Mouse (Mus musculus): ENCODE data around the gene Cd2bp2. TPM values are rescaled to one million over a fixed set of nuclear protein-coding genes. Genes with fewer than 3 reads are reported as not detected.
"Not testable (repeated sequence)": the region's sequence is repeated elsewhere in the genome, so short reads cannot be mapped to it uniquely, and the experiment has no call there.

Gene Cd2bp2
- polyA plus RNA-seq, 1 experiment from 2014 or later, result 21.5 TPM

GRCm38 (mm10) chr7:127187351-127187750 is 8.5 kb downstream of the Cd2bp2 start:
- H3K4me1 ChIP-seq (replicated peaks), result peaks cover 33% of the 10 kb centered on the region
- no peaks in the 10 kb centered on the region for H3K9me3 ChIP-seq (replicated peaks)
- no peak overlapping the region for H3K4me2 ChIP-seq
- no peaks in the 10 kb centered on the region for H3K27me3 ChIP-seq
- WGBS (ENCODE audit: insufficient replicate concordance), result 69% methylated on average over 10 of the region's 10 CpGs
- peaks cover 13% of the 10 kb centered on the region for H3K36me3 ChIP-seq (replicated peaks)
- H3K27ac ChIP-seq (replicated peaks), result no peak overlapping the region
- no peak overlapping the region for H3K4me3 ChIP-seq (replicated peaks)
- ATAC-seq (ENCODE audit: insufficient read depth), result no peak
- H3K9ac ChIP-seq, result no peak overlapping the region

GRCm38 (mm10) chr7:127185601-127186000 is 10.2 kb downstream of the Cd2bp2 start:
- H3K4me3 ChIP-seq (replicated peaks), result no peak overlapping the region
- H3K9me3 ChIP-seq (replicated peaks), result no peaks in the 10 kb centered on the region
- no peaks in the 10 kb centered on the region for H3K27me3 ChIP-seq
- no peak for ATAC-seq (ENCODE audit: insufficient read depth)
- 47% methylated on average over 3 of the region's 3 CpGs for WGBS (ENCODE audit: insufficient replicate concordance)
- H3K27ac ChIP-seq (replicated peaks), result no peak overlapping the region
- no peak overlapping the region for H3K4me2 ChIP-seq
- no peak overlapping the region for H3K9ac ChIP-seq
- no peaks in the 10 kb centered on the region for H3K36me3 ChIP-seq (replicated peaks)
- peaks cover 44% of the 10 kb centered on the region for H3K4me1 ChIP-seq (replicated peaks)

- Histone ChIP-seq H3K9ac (no peak overlapping the region), H3K27me3 (no peaks in the 10 kb centered on the region), H3K4me3 (replicated peaks) (no peak overlapping the region), H3K4me2 (no peak overlapping the region), H3K27ac (replicated peaks) (0 out of 2 replicates have a peak overlapping the region, but pooled peaks have one; percentile 77), H3K36me3 (replicated peaks) (no peaks in the 10 kb centered on the region), H3K4me1 (replicated peaks) (peaks cover 49% of the 10 kb centered on the region), H3K9me3 (replicated peaks) (no peaks in the 10 kb centered on the region)
- no peak for ATAC-seq (ENCODE audit: insufficient read depth)
- 17% methylated on average over 1 of the region's 1 CpGs for WGBS (ENCODE audit: insufficient replicate concordance)
Observed at GRCm38 (mm10) chr7:127184720-127185119, 11.1 kb downstream of the Cd2bp2 start.

- H3K4me1 ChIP-seq (replicated peaks), result peaks cover 44% of the 10 kb centered on the region
- WGBS (ENCODE audit: insufficient replicate concordance), result 38% methylated on average over 6 of the region's 6 CpGs
- H3K27me3 ChIP-seq, result no peaks in the 10 kb centered on the region
- no peak overlapping the region for H3K9ac ChIP-seq
- H3K9me3 ChIP-seq (replicated peaks), result no peaks in the 10 kb centered on the region
- 0 out of 2 replicates have a peak overlapping the region, but pooled peaks have one; percentile 4 for H3K4me2 ChIP-seq
- peak overlapping the region; percentile 77; the same call in 1 of the 2 replicates for H3K27ac ChIP-seq (replicated peaks)
- no peaks in the 10 kb centered on the region for H3K36me3 ChIP-seq (replicated peaks)
- no peak overlapping the region for H3K4me3 ChIP-seq (replicated peaks)
- peak; percentile 66 for ATAC-seq (ENCODE audit: insufficient read depth)
Observed at GRCm38 (mm10) chr7:127183828-127184227, 12.0 kb downstream of the Cd2bp2 start.

DNA sequence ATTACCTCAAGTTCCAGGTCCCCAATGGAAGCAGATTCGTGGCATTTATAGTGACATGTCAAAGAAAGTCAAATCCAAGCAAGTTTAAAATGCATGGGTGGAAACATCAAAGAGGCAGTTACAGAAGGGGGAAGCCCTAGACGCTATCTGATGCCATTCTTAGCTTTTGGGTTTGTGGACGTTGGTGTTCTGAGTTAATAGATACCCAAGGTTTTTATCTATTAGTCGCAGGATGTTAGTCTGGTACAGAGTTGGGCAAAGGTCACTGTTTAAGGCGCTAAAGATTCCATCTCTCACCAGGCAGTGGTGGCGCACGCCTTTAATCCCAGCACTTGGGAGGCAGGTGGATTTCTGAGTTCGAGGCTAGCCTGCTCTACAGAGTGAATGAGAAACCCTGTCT is 12.5 kb downstream of the Cd2bp2 start:
- Histone ChIP-seq H3K4me1 (replicated peaks) (peaks cover 41% of the 10 kb centered on the region), H3K27me3 (no peaks in the 10 kb centered on the region), H3K9me3 (replicated peaks) (no peaks in the 10 kb centered on the region), H3K27ac (replicated peaks) (peak overlapping the region; percentile 77), H3K36me3 (replicated peaks) (no peaks in the 10 kb centered on the region), H3K4me3 (replicated peaks) (no peak overlapping the region), H3K9ac (no peak overlapping the region), H3K4me2 (peak overlapping the region; percentile 4; the same call in 1 of the 2 replicates)
- ATAC-seq (ENCODE audit: insufficient read depth), result peak; percentile 82
- 16% methylated on average over 8 of the region's 8 CpGs for WGBS (ENCODE audit: insufficient replicate concordance)

- not testable (repeated sequence) for H3K27ac ChIP-seq (replicated peaks); H3K36me3 ChIP-seq (replicated peaks); ATAC-seq (ENCODE audit: insufficient read depth); H3K4me2 ChIP-seq; H3K9ac ChIP-seq; H3K9me3 ChIP-seq (replicated peaks); H3K4me3 ChIP-seq (replicated peaks); H3K27me3 ChIP-seq
- H3K4me1 ChIP-seq (replicated peaks), result peaks cover 45% of the 10 kb centered on the region
- 35% methylated on average over 3 of the region's 3 CpGs for WGBS (ENCODE audit: insufficient replicate concordance)
Observed at GRCm38 (mm10) chr7:127181724-127182123, 14.1 kb downstream of the Cd2bp2 start.

- H3K4me2 ChIP-seq, result no peak overlapping the region
- no peak overlapping the region for H3K27ac ChIP-seq (replicated peaks)
- peaks cover 45% of the 10 kb centered on the region for H3K4me1 ChIP-seq (replicated peaks)
- H3K9ac ChIP-seq, result no peak overlapping the region
- H3K27me3 ChIP-seq, result no peaks in the 10 kb centered on the region
- 25% methylated on average over 2 of the region's 2 CpGs for WGBS (ENCODE audit: insufficient replicate concordance)
- H3K4me3 ChIP-seq (replicated peaks), result no peak overlapping the region
- no peaks in the 10 kb centered on the region for H3K36me3 ChIP-seq (replicated peaks)
- no peaks in the 10 kb centered on the region for H3K9me3 ChIP-seq (replicated peaks)
- ATAC-seq (ENCODE audit: insufficient read depth), result no peak
Observed at GRCm38 (mm10) chr7:127180783-127181182, 15.1 kb downstream of the Cd2bp2 start.

DNA sequence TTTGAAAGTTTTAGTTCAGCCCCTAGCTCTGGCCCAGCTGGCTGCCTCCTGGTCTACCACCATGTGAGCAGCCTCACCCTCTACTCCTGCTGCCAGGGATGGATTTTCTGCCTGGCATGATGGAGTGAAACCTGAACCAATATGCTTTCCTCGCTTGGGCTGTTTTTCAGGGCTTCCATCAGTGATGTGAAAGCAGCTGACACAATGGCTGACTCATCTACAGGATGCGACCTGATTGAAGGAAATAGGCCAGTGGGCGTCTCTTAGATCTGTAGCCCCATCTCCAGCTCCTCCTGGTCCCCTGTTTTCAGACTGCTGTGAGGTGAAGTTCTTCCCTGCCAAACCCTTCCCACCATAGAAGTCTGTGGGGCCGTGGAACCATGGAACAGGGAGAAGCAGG is 18.9 kb downstream of the Cd2bp2 start:
- Histone ChIP-seq H3K4me2 (no peak overlapping the region), H3K4me3 (replicated peaks) (no peak overlapping the region), H3K27me3 (no peaks in the 10 kb centered on the region), H3K9ac (no peak overlapping the region), H3K4me1 (replicated peaks) (peaks cover 18% of the 10 kb centered on the region), H3K9me3 (replicated peaks) (no peaks in the 10 kb centered on the region), H3K36me3 (replicated peaks) (no peaks in the 10 kb centered on the region), H3K27ac (replicated peaks) (no peak overlapping the region)
- ATAC-seq (ENCODE audit: insufficient read depth), result no peak
- 52% methylated on average over 4 of the region's 4 CpGs for WGBS (ENCODE audit: insufficient replicate concordance)

GRCm38 (mm10) chr7:127166501-127166900 is 29.3 kb downstream of the Cd2bp2 start:
- Histone ChIP-seq H3K27ac (replicated peaks) (no peak overlapping the region), H3K36me3 (replicated peaks) (no peaks in the 10 kb centered on the region), H3K9ac (no peak overlapping the region), H3K9me3 (replicated peaks) (no peaks in the 10 kb centered on the region), H3K4me3 (replicated peaks) (no peak overlapping the region), H3K4me1 (replicated peaks) (peaks cover 15% of the 10 kb centered on the region; the same call in 1 of the 2 replicates), H3K27me3 (no peaks in the 10 kb centered on the region), H3K4me2 (no peak overlapping the region)
- WGBS (ENCODE audit: insufficient replicate concordance), result 56% methylated on average over 5 of the region's 5 CpGs
- no peak for ATAC-seq (ENCODE audit: insufficient read depth)

DNA sequence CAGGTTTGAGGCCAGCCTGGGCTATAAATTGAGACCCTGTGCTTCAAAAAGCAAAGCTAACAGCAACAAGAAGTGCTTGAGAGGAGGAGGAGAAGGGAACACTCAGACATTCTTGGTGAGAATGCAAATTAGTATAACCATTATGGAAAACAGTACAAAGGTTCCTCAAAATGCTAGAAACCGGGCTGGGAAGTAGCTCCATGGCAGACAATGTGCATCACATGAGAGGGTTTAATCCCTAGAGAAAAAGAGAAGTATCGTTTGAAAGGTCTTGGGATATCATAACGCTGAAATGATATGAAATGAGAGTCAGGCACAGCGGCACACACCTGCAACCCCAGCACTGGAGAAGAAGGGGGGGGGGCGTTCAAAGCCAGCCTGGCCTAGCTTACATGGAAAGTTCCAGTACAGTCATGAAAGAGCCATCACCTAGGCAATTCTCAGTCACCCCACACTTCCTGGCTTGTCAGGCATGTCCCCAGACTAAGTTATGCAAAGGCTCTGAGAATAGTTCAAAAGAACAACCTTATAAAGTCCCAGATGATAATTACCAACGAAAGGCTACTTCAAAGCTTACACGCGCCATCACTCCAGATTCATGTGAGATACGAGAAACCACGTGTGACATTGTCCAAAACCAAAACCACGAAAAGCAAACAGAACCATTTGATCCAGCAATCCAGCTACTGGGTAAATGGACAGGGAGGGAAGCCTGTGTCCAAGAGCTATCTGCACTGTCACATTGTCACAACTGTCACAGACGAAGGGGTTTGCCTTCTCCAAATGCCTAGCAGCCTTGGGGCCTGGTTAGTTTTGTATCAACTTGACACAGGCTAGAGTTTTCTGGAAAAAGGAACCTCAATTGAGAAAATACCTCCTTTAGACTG is 30.0 kb downstream of the Cd2bp2 start:
- Histone ChIP-seq H3K36me3 (replicated peaks) (no peaks in the 10 kb centered on the region), H3K9ac (no peak overlapping the region), H3K27me3 (no peaks in the 10 kb centered on the region), H3K27ac (replicated peaks) (no peak overlapping the region), H3K4me3 (replicated peaks) (no peak overlapping the region), H3K4me2 (no peak overlapping the region), H3K4me1 (replicated peaks) (peaks cover 15% of the 10 kb centered on the region; the same call in 1 of the 2 replicates), H3K9me3 (replicated peaks) (no peaks in the 10 kb centered on the region)
- no peak for ATAC-seq (ENCODE audit: insufficient read depth)
- 61% methylated on average over 12 of the region's 12 CpGs for WGBS (ENCODE audit: insufficient replicate concordance)

- H3K4me3 ChIP-seq (replicated peaks), result no peak overlapping the region
- H3K27me3 ChIP-seq, result no peaks in the 10 kb centered on the region
- no peak overlapping the region for H3K4me2 ChIP-seq
- H3K9me3 ChIP-seq (replicated peaks), result no peaks in the 10 kb centered on the region
- H3K36me3 ChIP-seq (replicated peaks), result no peaks in the 10 kb centered on the region
- 68% methylated on average over 4 of the region's 4 CpGs for WGBS (ENCODE audit: insufficient replicate concordance)
- peaks cover 15% of the 10 kb centered on the region; the same call in 1 of the 2 replicates for H3K4me1 ChIP-seq (replicated peaks)
- H3K9ac ChIP-seq, result no peak overlapping the region
- ATAC-seq (ENCODE audit: insufficient read depth), result no peak
- H3K27ac ChIP-seq (replicated peaks), result no peak overlapping the region
Observed at GRCm38 (mm10) chr7:127164002-127164401, 31.8 kb downstream of the Cd2bp2 start.
